Mouse (Mus musculus) left cerebral cortex, adult 8-10 months (tissue): ENCODE data around the gene Mbnl2. TPM values are rescaled to one million over a fixed set of nuclear protein-coding genes. Genes with fewer than 3 reads are reported as not detected.

Experiments
- DNase-seq, 2 experiments: peaks; one replicate each; pipeline ENCODE4 v3.0.0; 2022; ENCODE audit warnings: low spot score in 2 of 2
- total RNA-seq, 4 experiments: library from RNA; stranded (reverse); gene quantifications; 2 replicates each; pipeline ENCODE4 v1.2.4; 2022

The Mbnl2 gene
- total RNA-seq, 4 experiments from 2014 or later = 222 to 278 (median 250) TPM

DNA sequence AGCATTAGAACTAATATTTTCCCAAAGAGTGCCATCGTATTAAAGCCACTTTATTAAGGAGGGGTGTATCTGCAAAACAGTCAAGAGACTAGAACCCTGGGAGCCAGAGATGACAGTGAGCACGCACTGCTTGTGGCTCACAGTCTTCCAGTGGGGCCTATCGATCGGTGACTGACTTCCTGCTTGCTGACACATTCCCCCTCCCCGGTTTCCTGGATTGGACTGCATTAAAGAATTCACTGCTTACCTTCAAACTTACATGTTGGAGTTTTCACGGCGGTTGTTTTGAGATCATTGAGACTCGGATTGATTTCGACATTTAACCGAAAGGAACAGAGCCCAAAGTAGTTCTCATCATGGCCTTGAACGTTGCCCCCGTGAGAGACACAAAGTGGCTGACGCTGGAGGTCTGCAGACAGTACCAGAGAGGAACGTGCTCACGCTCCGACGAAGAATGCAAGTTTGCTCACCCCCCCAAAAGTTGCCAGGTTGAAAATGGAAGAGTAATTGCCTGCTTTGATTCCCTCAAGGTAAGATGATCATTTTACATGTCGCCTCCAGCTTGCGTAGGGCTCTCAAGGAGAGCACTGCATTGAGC, 49.5 kb downstream of the Mbnl2 start:
- no peak for DNase-seq

DNA sequence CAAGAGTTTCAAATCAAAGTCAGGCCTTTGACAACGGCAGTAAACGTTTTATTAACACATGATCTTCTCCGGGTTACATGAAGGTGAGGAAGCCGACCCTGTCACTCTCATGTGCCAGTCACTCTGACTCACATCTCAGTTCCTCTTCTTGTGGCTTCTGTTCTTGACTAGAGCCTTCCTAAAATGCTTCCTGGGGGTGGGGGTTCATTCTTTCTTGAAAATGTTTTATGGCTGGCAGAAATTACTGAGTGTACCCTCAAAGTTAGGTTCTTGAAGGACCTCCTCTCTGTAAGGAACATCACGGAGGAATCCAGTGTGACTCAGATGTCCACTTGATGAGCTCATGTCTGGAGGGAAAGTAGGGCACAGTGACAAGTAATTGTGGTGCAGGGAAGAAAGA, 50.2 kb downstream of the Mbnl2 start:
- no peak for DNase-seq

GRCm38 (mm10) chr14:120330454-120330853, 55.0 kb downstream of the Mbnl2 start:
- DNase-seq = peak in 1 of 2 experiments; percentile 65

- DNase-seq = no peak
Measured at GRCm38 (mm10) chr14:120330881-120331514, 55.5 kb downstream of the Mbnl2 start.

- no peak for DNase-seq
Measured at GRCm38 (mm10) chr14:120333465-120334243, 58.2 kb downstream of the Mbnl2 start.

DNA sequence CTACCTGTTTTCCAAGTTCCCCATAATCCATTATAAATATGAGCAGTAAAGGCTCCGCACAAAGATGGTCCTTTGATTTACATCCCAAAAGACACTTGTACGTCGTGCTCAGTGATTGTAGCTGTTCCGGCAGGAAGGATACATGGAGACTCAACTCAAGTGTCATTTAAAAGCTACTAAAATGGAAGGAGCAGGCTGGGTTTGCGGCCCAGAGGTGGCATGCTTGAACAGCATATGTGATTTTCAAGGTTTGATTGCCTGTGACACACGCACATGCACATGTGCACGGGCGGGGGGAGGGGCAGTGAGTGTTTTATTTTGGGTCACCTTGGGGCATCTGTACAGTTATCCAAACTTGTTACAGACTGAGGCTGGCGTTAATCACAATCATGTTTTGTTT, 59.9 kb downstream of the Mbnl2 start:
- no peak for DNase-seq

DNA sequence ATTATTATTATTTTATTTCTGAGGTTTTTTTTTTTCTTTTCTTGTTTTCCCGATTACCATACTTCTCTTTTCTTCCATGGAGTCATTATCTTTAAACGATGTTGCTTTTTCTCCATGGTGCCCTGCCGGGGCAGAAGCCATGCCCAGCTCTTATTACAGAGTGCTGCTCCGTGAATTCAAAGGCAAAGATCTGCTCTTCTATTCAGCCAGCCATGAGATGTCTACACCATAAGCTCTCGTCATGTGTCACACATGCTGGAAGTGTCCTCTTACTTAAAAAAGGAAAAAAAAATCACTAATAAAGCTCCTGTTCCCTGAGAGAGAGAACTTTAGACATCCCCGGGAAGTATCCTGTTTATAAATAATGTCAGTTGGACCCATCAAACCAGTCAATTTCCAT, 60.4 kb downstream of the Mbnl2 start:
- DNase-seq = no peak

- DNase-seq = no peak
Measured at GRCm38 (mm10) chr14:120336380-120336779, 60.9 kb downstream of the Mbnl2 start.

DNA sequence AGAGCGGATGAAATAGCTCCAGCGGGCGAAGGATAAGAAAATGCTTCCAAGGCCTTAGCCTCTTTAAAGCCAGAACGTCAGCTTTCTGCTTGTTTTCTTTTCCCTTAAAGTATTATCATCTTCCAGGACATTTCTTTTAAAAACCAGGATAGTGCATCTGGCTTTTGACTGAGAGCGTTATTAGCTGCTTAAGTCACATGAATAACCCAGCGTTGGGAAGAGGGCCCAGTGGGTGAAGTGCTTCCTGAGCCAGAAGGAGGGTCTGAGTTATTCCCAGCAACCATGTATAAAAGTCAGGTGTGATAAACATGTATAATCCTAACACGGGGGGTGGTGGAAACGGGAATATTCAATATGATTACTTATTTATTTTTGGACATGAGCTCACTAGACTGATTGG, 61.4 kb downstream of the Mbnl2 start:
- no peak for DNase-seq

GRCm38 (mm10) chr14:120337731-120338462, 62.4 kb downstream of the Mbnl2 start:
- DNase-seq = no peak

DNA sequence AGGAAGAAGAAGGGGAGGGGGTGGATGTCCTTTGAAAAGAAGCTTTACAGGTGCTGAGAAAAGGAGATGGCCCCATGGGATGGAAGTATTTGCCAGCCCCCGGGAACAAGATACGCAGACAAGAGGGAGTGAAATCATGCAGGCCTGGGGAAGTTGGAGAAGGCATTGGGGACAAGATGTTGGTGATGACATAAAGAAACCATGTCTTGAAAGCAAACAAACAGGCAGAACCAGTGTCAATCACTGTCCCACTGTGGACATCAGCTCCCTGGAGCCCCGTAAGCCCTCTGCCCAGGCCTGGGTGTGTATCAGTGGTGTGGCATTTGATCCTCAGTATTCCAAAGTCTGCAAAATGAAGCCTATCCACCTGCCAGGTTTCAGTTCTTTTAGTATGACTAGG, 63.2 kb downstream of the Mbnl2 start:
- DNase-seq = no peak

DNA sequence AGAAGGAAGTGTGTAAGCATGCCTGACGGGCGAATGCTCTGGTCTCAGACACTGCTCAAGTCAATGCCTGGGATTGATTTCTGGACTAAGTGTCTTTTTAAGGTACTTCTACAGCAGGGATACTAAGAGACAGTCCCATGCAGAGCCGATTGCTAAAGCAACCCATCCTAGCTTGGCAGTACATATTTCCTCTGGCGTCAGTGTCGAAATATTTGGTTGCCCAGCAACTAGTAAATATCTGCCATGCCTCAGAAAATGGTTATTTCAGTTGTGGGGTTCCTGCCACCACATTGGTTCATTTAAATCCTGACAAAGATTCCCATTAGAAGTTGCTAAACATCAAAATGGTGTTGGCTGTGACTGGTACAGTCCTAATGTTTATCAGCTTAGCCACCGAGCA, 66.4 kb downstream of the Mbnl2 start:
- DNase-seq = no peak

DNA sequence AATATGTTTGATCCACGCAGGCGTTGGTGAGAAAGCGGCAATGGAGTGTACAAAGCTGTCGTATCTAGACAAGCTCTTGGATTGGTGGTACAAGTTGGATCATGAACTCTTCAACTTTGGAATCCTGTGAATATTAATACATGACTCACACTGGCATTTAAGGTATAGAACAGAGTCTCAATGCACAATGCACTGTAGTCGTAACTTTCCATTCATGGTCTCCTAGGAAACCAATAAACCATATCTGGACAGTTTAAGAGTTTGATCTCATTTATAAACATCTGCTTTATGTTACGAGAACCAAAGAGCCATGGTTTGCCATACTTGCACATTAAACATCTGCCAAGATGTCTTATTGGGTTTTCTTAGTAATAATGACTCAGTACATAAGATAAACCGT, 66.9 kb downstream of the Mbnl2 start:
- DNase-seq = no peak

DNA sequence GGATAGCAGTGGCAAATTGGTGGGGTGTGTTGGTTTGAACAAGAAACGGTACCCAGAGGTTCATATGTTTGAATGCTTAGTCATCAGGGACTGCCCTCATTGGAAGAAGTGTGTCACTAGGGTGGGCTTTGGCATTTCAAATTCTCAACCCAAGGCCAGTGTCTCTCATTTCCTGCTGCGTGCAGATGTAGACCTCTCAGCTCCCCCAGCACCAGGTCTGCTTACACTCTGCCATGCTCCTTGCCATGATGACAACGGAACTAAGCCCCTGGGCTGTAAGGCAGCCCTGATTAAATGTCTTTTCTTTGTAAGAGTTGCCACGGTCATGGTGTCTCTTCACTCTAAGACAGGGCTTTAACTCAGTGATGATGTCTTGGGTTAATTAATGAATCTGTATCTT, 69.2 kb downstream of the Mbnl2 start:
- no peak for DNase-seq

DNA sequence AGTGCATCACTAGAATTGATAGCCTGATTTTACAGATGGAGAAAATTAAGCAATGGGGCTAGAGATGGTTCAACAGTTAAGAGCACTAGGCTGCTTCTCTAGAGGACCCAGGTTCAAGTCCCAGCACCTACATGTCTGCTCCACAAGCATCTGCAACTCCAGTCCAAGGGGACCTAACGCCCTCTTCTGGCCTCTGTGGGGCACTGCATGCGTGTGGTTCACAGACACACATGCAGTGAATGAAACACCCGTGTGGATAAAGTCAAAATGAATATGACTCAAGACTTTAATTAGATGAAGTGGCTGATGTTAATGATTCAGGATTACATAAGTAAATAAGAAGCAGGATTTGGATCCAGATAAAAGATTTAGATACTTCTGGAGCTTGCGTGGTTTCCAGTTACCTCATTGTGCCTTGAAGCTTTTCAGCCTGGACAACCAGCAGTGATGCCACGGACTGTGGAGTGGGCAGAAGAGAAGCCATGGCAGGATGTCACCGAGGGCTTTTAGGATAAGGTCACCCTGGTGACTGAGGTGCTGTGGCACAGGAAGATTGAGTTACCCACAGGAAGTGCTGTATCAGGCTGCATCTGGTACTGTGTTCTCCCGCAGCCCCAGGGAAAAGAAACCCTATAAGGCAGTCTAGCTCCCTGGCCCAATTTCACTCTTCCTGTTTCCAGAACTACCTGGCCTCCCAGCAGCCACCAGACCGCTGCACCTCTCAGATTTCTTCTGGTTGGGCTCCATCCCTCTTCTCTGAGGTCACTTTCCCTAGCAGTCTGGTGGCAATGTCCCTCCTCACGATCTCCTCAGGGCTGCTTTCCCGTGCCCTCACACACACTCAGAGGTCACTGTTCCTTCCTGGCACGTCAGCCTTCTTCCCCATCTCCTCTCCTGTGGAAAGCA, 72.2 kb downstream of the Mbnl2 start:
- no peak for DNase-seq

DNA sequence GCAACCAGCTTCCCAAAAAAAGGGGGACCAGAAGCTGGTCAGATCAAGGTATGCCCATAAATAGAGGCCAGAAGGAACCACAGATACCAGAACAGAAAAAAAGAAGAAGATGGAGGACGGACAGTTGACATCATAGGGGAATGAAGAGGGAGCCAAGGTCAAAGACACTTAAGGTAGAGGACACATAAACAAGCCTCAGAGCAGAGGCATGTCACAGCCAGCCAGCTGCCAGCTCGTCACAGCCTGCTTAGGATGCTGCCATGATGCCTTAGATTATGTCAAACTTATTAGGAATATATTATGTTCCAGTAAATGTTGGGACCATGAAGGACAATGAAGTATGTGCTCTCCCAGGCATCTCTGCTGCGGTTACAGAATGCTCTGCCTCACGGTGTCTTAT, 73.9 kb downstream of the Mbnl2 start:
- DNase-seq = no peak

DNA sequence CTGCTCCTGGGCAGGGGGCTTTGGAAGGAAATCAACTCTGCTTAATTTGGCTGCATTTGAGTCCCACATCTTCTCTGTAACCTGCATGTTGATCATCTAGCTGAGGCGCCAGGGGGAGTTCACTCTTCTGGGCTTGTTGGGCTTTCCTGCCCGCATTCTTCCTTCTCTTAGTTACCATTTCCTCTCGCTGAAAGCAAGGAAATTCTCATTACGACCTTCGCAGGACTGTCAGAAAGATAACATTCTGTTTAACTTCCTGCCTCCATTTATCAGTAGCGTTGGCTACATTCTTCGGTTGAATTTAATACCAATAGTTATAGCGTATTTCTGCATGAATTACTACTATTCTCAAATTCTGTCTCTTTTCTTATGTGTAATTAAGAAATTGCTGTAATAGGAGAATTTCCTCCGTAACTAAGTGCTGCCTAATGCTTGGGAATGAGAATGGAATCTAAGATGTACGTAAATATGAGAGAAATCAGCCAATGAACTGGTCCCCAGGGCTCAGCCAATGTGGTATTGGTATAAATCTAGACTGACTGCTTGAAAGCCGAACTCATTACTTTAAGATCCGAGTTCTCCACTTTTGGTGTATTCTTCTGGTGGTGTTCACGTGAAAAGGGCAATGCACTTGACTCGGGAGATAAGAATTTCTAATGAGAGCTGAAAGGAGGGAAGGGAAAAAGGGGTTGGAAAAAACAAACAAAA, 76.8 kb downstream of the Mbnl2 start:
- DNase-seq = no peak

GRCm38 (mm10) chr14:120353211-120353610, 77.7 kb downstream of the Mbnl2 start:
- DNase-seq = no peak

GRCm38 (mm10) chr14:120354595-120354994, 79.1 kb downstream of the Mbnl2 start:
- DNase-seq = no peak

DNA sequence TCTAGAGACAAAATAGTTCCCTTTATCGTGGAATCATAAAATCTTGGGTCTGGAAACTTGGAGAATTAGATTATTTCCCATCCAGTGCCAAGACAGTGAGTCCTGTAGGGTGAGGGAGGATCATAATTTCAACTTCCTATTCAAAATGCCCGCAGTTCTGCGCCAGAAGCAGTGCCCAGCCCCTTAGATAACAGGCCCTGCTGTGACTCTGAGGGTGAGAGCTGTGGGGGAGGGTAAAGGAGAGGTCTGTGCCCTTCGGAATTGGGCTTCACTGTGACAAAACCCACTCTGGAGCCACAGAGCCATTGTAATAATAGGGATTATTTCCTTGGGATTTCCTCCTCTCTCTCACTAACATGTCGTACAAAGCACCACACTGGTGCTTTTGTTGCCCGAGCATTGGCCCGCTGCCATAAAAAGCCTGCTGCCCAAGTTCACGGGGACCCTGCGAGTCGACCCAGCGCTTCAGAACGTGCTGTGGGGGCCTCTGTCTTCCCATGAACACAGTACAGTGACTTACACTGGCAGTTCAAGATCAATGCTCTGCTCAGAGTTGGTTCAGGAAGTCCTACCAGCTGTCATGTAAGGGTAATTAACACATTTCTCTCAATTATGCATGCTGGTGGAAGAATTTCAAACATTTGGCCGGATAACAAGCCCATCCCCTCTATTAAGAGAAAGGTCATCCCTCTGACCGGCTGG, 79.7 kb downstream of the Mbnl2 start:
- DNase-seq = no peak
